Mouse (Mus musculus): ENCODE results near the gene Nhlrc4. TPM values are rescaled to one million over a fixed set of nuclear protein-coding genes. Genes with fewer than 3 reads are reported as not detected.

The Nhlrc4 gene
- 0.34 and 0.42 TPM in 2 replicates for polyA plus RNA-seq (2014; fragmentation: Nextera tagmentation; extraction: Ambion mirVana)

- peaks cover 9% of the 10 kb centered on the region for H3K4me1 ChIP-seq (ENCODE audit: control insufficient read depth, insufficient read depth, low read length)
- peak; percentile 46; the same call in 1 of the 2 replicates for ATAC-seq (replicated peaks; ENCODE audit: insufficient number of reproducible peaks, low FRiP score, low TSS enrichment)
- H3K9me3 ChIP-seq (replicated peaks; ENCODE audit: control insufficient read depth, low read length), result no peaks in the 10 kb centered on the region
- no peak within 1 kb of the TSS for H3K4me3 ChIP-seq (ENCODE audit: low read depth, low read length)
- H3K27ac ChIP-seq (ENCODE audit: low read depth, low read length), result peak within 1 kb of the TSS; percentile 85
- no peaks in the 10 kb centered on the region for H3K36me3 ChIP-seq (ENCODE audit: control insufficient read depth, insufficient read depth, low read length)
- 45% methylated on average over 6 of the region's 6 CpGs for WGBS (ENCODE audit: insufficient replicate concordance)
- no peaks in the 10 kb centered on the region for H3K27me3 ChIP-seq (ENCODE audit: control insufficient read depth, insufficient read depth, low read length)
- H3K9ac ChIP-seq (ENCODE audit: low read depth, low read length), result no peak within 1 kb of the TSS
- peak within 1 kb of the TSS; percentile 43 for H3K4me2 ChIP-seq
Measured at GRCm38 (mm10) chr17:25944366-25945163, at the start of gene Nhlrc4, which contains the start of gene Pigq. Gene Nhlrc4, minus strand, starts transcription at chr17:25944961. Gene Pigq, minus strand, starts transcription at chr17:25944936.

DNA sequence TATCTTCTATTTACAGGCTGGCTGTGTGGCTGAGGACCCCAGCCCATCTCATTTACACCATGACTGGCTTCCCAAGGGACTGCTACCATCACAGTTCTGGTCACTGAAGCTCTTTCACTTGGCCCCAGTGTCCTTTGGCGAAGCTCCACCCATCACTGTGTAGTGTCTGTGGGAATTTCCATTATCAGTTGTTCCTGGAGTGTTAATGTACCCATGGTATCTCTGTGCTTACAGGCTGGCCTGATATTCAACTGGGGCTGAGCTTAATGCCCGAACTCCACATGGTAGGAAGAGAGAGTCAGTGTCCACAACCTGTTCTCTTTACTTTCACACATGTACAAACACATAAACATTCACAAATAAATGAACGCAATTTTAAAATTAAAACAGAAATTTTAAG is 48.7 kb upstream of the Nhlrc4 start:
- WGBS (ENCODE audit: insufficient replicate concordance), result 66% methylated on average over 3 of the region's 3 CpGs
- Histone ChIP-seq H3K9ac (ENCODE audit: low read depth, low read length) (no peak overlapping the region), H3K4me1 (ENCODE audit: control insufficient read depth, insufficient read depth, low read length) (no peaks in the 10 kb centered on the region), H3K4me3 (ENCODE audit: low read depth, low read length) (no peak overlapping the region), H3K36me3 (ENCODE audit: control insufficient read depth, insufficient read depth, low read length) (peaks cover 15% of the 10 kb centered on the region), H3K9me3 (replicated peaks; ENCODE audit: control insufficient read depth, low read length) (no peaks in the 10 kb centered on the region), H3K4me2 (no peak overlapping the region), H3K27ac (ENCODE audit: low read depth, low read length) (no peak overlapping the region), H3K27me3 (ENCODE audit: control insufficient read depth, insufficient read depth, low read length) (no peaks in the 10 kb centered on the region)
- ATAC-seq (replicated peaks; ENCODE audit: insufficient number of reproducible peaks, low FRiP score, low TSS enrichment), result no peak

DNA sequence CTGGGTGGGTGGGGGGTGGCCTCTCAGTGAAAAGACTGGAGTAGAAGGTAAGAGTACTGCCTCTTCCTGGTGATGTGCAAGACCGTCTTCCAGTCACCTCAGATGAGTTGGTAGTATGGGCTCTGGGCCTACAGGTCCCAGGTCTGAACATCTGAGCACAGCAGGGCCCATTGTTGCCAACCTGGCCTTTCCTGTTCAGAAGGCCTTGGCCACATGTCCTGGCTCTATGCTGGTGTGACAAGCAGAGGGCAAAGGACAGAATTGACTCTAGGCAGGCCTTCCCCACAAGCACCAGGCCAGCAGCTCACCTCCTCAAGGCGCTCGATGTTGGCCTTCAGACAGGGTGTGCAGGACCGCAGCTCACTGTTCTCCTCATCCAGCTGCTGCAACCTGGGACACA is 47.5 kb upstream of the Nhlrc4 start:
- 100% methylated on average over 4 of the region's 4 CpGs for WGBS (ENCODE audit: insufficient replicate concordance)
- no peak for ATAC-seq (replicated peaks; ENCODE audit: insufficient number of reproducible peaks, low FRiP score, low TSS enrichment)
- Histone ChIP-seq H3K27ac (ENCODE audit: low read depth, low read length) (no peak overlapping the region), H3K9ac (ENCODE audit: low read depth, low read length) (no peak overlapping the region), H3K36me3 (ENCODE audit: control insufficient read depth, insufficient read depth, low read length) (peaks cover 13% of the 10 kb centered on the region), H3K9me3 (replicated peaks; ENCODE audit: control insufficient read depth, low read length) (no peaks in the 10 kb centered on the region), H3K4me3 (ENCODE audit: low read depth, low read length) (no peak overlapping the region), H3K4me2 (no peak overlapping the region), H3K27me3 (ENCODE audit: control insufficient read depth, insufficient read depth, low read length) (no peaks in the 10 kb centered on the region), H3K4me1 (ENCODE audit: control insufficient read depth, insufficient read depth, low read length) (no peaks in the 10 kb centered on the region)

GRCm38 (mm10) chr17:25990331-25990730 is 45.6 kb upstream of the Nhlrc4 start:
- Histone ChIP-seq H3K4me1 (ENCODE audit: control insufficient read depth, insufficient read depth, low read length) (no peaks in the 10 kb centered on the region), H3K27ac (ENCODE audit: low read depth, low read length) (no peak overlapping the region), H3K36me3 (ENCODE audit: control insufficient read depth, insufficient read depth, low read length) (peaks cover 11% of the 10 kb centered on the region), H3K27me3 (ENCODE audit: control insufficient read depth, insufficient read depth, low read length) (no peaks in the 10 kb centered on the region), H3K4me2 (no peak overlapping the region), H3K9ac (ENCODE audit: low read depth, low read length) (no peak overlapping the region), H3K9me3 (replicated peaks; ENCODE audit: control insufficient read depth, low read length) (no peaks in the 10 kb centered on the region), H3K4me3 (ENCODE audit: low read depth, low read length) (no peak overlapping the region)
- ATAC-seq (replicated peaks; ENCODE audit: insufficient number of reproducible peaks, low FRiP score, low TSS enrichment), result no peak
- 90% methylated on average over 5 of the region's 5 CpGs for WGBS (ENCODE audit: insufficient replicate concordance)

- H3K36me3 ChIP-seq (ENCODE audit: control insufficient read depth, insufficient read depth, low read length), result peaks cover 2% of the 10 kb centered on the region
- H3K4me3 ChIP-seq (ENCODE audit: low read depth, low read length), result peak within 1 kb of the TSS; percentile 65
- H3K4me2 ChIP-seq, result peak within 1 kb of the TSS; percentile 89
- H3K9me3 ChIP-seq (replicated peaks; ENCODE audit: control insufficient read depth, low read length), result no peaks in the 10 kb centered on the region
- H3K4me1 ChIP-seq (ENCODE audit: control insufficient read depth, insufficient read depth, low read length), result peaks cover 13% of the 10 kb centered on the region
- peak within 1 kb of the TSS; percentile 62 for H3K27ac ChIP-seq (ENCODE audit: low read depth, low read length)
- no peaks in the 10 kb centered on the region for H3K27me3 ChIP-seq (ENCODE audit: control insufficient read depth, insufficient read depth, low read length)
- under 1% methylated on average over 91 of the region's 91 CpGs for WGBS (ENCODE audit: insufficient replicate concordance)
- ATAC-seq (replicated peaks; ENCODE audit: insufficient number of reproducible peaks, low FRiP score, low TSS enrichment), result peak; percentile 97
- peak within 1 kb of the TSS; percentile 87 for H3K9ac ChIP-seq (ENCODE audit: low read depth, low read length)
Measured at GRCm38 (mm10) chr17:25985306-25986294, 40.8 kb upstream of the Nhlrc4 start, which contains the start of gene Capn15. Gene Capn15, minus strand, starts transcription at chr17:25985796.

DNA sequence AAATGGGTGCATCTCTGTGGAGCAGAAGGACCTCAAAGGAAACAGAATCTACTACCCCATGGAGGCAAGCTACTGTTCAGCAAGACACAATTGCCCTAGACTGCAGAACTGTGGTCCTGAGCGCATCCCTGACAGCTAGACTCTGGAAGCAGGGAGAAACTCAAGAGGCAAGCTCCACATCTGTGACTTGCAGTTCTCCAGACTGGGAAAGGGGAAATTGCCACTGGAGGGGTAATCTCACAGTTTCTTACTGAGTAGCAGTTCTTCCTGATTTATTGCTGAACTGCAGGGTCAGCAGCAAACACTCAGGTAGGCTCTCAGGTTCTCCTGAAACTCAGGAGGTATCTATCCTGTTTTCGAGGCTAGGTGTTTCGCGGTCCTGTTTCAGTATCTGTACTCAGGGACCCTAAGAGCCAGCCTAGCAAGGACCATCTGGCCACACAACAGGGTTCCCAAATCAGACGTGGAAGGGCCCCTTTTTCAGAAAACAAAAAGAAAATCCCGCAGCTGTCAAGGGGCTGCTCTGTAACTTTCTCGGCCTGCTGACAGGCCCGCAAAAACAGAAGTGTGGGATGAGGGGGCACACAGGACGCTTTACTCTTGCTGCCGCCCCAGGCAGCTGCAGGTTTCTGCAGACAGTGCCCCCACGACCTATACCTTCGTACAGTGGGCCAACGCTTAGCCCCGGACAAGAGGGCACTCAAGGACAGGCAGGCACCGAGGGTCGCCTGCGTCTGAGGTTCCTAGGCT is 40.0 kb upstream of the Nhlrc4 start:
- Histone ChIP-seq H3K4me1 (ENCODE audit: control insufficient read depth, insufficient read depth, low read length) (peaks cover 13% of the 10 kb centered on the region), H3K9ac (ENCODE audit: low read depth, low read length) (peak overlapping the region; percentile 87), H3K27ac (ENCODE audit: low read depth, low read length) (peak overlapping the region; percentile 61), H3K36me3 (ENCODE audit: control insufficient read depth, insufficient read depth, low read length) (0 out of 2 replicates have a peak, but pooled peaks cover 2% of the 10 kb centered on the region), H3K4me2 (peak overlapping the region; percentile 89), H3K9me3 (replicated peaks; ENCODE audit: control insufficient read depth, low read length) (no peaks in the 10 kb centered on the region), H3K27me3 (ENCODE audit: control insufficient read depth, insufficient read depth, low read length) (no peaks in the 10 kb centered on the region), H3K4me3 (ENCODE audit: low read depth, low read length) (peak overlapping the region; percentile 65)
- ATAC-seq (replicated peaks; ENCODE audit: insufficient number of reproducible peaks, low FRiP score, low TSS enrichment), result no peak; the same call in 1 of the 2 replicates
- 11% methylated on average over 17 of the region's 17 CpGs for WGBS (ENCODE audit: insufficient replicate concordance)

GRCm38 (mm10) chr17:25984066-25984465 is 39.3 kb upstream of the Nhlrc4 start:
- H3K9ac ChIP-seq (ENCODE audit: low read depth, low read length), result no peak overlapping the region
- H3K4me1 ChIP-seq (ENCODE audit: control insufficient read depth, insufficient read depth, low read length), result peaks cover 13% of the 10 kb centered on the region
- H3K36me3 ChIP-seq (ENCODE audit: control insufficient read depth, insufficient read depth, low read length), result no peaks in the 10 kb centered on the region
- peak overlapping the region; percentile 65; the same call in 1 of the 2 replicates for H3K4me3 ChIP-seq (ENCODE audit: low read depth, low read length)
- H3K9me3 ChIP-seq (replicated peaks; ENCODE audit: control insufficient read depth, low read length), result no peaks in the 10 kb centered on the region
- WGBS (ENCODE audit: insufficient replicate concordance), result 97% methylated on average over 1 of the region's 1 CpGs
- H3K27me3 ChIP-seq (ENCODE audit: control insufficient read depth, insufficient read depth, low read length), result no peaks in the 10 kb centered on the region
- no peak overlapping the region for H3K27ac ChIP-seq (ENCODE audit: low read depth, low read length)
- ATAC-seq (replicated peaks; ENCODE audit: insufficient number of reproducible peaks, low FRiP score, low TSS enrichment), result no peak
- peak overlapping the region; percentile 89 for H3K4me2 ChIP-seq

GRCm38 (mm10) chr17:25982913-25983312 is 38.2 kb upstream of the Nhlrc4 start:
- Histone ChIP-seq H3K9me3 (replicated peaks; ENCODE audit: control insufficient read depth, low read length) (no peaks in the 10 kb centered on the region), H3K27ac (ENCODE audit: low read depth, low read length) (no peak overlapping the region), H3K9ac (ENCODE audit: low read depth, low read length) (no peak overlapping the region), H3K27me3 (ENCODE audit: control insufficient read depth, insufficient read depth, low read length) (no peaks in the 10 kb centered on the region), H3K36me3 (ENCODE audit: control insufficient read depth, insufficient read depth, low read length) (no peaks in the 10 kb centered on the region), H3K4me3 (ENCODE audit: low read depth, low read length) (no peak overlapping the region), H3K4me2 (no peak overlapping the region), H3K4me1 (ENCODE audit: control insufficient read depth, insufficient read depth, low read length) (peaks cover 13% of the 10 kb centered on the region)
- ATAC-seq (replicated peaks; ENCODE audit: insufficient number of reproducible peaks, low FRiP score, low TSS enrichment), result no peak
- 87% methylated on average over 3 of the region's 3 CpGs for WGBS (ENCODE audit: insufficient replicate concordance)
